Mouse (Mus musculus): ENCODE measurements around the gene Osbpl10. TPM values are rescaled to one million over a fixed set of nuclear protein-coding genes. Genes with fewer than 3 reads are reported as not detected.

Osbpl10 gene
- polyA plus RNA-seq, 1 experiment from 2014 or later: 0.11 TPM

GRCm38 (mm10) chr9:115032786-115033185 lies 54.4 kb downstream of the Osbpl10 start:
- H3K4me2 ChIP-seq (ENCODE audit: low read depth, low read length): no peak overlapping the region
- no peak overlapping the region for H3K9ac ChIP-seq (ENCODE audit: low read depth, low read length)
- WGBS (ENCODE audit: insufficient replicate concordance): 72% methylated on average over 7 of the region's 7 CpGs
- H3K27ac ChIP-seq (ENCODE audit: low read length): no peak overlapping the region
- H3K4me1 ChIP-seq (ENCODE audit: control insufficient read depth, low read depth, low read length): no peaks in the 10 kb centered on the region
- H3K36me3 ChIP-seq (ENCODE audit: control insufficient read depth, insufficient read depth): no peaks in the 10 kb centered on the region
- no peaks in the 10 kb centered on the region for H3K27me3 ChIP-seq (ENCODE audit: control insufficient read depth, insufficient read depth, low read depth, low read length)
- ATAC-seq (ENCODE audit: low read depth): no peak
- H3K9me3 ChIP-seq (replicated peaks; ENCODE audit: control insufficient read depth, low read length): no peaks in the 10 kb centered on the region
- H3K4me3 ChIP-seq (ENCODE audit: low read depth, low read length): no peak overlapping the region

- WGBS (ENCODE audit: insufficient replicate concordance): 54% methylated on average over 6 of the region's 6 CpGs
- ATAC-seq (ENCODE audit: low read depth): no peak
- no peaks in the 10 kb centered on the region for H3K27me3 ChIP-seq (ENCODE audit: control insufficient read depth, insufficient read depth, low read depth, low read length)
- H3K36me3 ChIP-seq (ENCODE audit: control insufficient read depth, insufficient read depth): no peaks in the 10 kb centered on the region
- H3K9me3 ChIP-seq (replicated peaks; ENCODE audit: control insufficient read depth, low read length): no peaks in the 10 kb centered on the region
- H3K9ac ChIP-seq (ENCODE audit: low read depth, low read length): no peak overlapping the region
- H3K27ac ChIP-seq (ENCODE audit: low read length): no peak overlapping the region
- no peak overlapping the region for H3K4me2 ChIP-seq (ENCODE audit: low read depth, low read length)
- H3K4me1 ChIP-seq (ENCODE audit: control insufficient read depth, low read depth, low read length): no peaks in the 10 kb centered on the region
- no peak overlapping the region for H3K4me3 ChIP-seq (ENCODE audit: low read depth, low read length)
Observed at GRCm38 (mm10) chr9:115034271-115034670, 55.9 kb downstream of the Osbpl10 start.

DNA sequence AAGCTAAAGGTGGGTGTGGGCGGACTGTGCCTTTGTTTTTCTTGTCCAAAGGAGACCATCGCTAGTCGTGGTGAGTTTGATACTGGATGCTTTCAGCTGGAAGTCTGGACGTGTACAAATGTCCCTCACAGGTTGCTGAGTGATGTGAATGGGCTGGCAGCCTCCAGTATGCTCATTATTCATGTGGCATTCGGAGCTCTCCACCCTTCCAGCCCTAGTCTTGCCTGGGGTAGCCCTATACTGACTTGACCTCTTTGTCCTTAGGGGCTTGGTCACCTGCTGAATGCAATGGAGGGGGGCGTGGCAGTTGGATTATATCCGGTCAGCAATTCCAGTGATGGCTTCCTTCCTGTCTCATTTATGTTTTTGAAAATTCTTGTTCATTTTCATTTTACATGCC lies 56.4 kb downstream of the Osbpl10 start:
- Histone ChIP-seq H3K36me3 (ENCODE audit: control insufficient read depth, insufficient read depth) (no peaks in the 10 kb centered on the region), H3K9ac (ENCODE audit: low read depth, low read length) (no peak overlapping the region), H3K4me1 (ENCODE audit: control insufficient read depth, low read depth, low read length) (no peaks in the 10 kb centered on the region), H3K4me2 (ENCODE audit: low read depth, low read length) (no peak overlapping the region), H3K9me3 (replicated peaks; ENCODE audit: control insufficient read depth, low read length) (no peaks in the 10 kb centered on the region), H3K27me3 (ENCODE audit: control insufficient read depth, insufficient read depth, low read depth, low read length) (no peaks in the 10 kb centered on the region), H3K4me3 (ENCODE audit: low read depth, low read length) (no peak overlapping the region), H3K27ac (ENCODE audit: low read length) (no peak overlapping the region)
- 60% methylated on average over 7 of the region's 7 CpGs for WGBS (ENCODE audit: insufficient replicate concordance)
- no peak for ATAC-seq (ENCODE audit: low read depth)

DNA sequence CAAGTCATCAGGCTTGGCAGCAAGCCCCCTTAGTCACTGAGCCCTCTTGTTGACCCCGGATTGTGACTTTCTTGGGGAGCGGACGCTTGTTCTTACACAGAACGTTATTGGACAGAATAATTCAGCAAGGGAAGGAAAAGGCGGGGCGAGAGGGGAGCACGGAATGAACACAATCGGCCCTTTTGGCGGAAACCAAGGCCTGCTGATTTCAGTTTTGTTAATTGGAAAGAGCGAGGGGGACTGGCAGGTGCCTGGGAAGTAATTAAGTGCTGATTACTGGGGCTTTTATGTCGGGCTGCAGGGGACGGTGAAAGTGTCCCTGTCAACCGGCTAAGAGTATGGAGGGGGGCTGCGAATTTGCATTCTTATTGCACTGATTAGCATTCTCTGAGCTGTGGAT lies 59.8 kb downstream of the Osbpl10 start:
- 42% methylated on average over 14 of the region's 14 CpGs for WGBS (ENCODE audit: insufficient replicate concordance)
- Histone ChIP-seq H3K4me2 (ENCODE audit: low read depth, low read length) (no peak overlapping the region), H3K27ac (ENCODE audit: low read length) (no peak overlapping the region), H3K9me3 (replicated peaks; ENCODE audit: control insufficient read depth, low read length) (no peaks in the 10 kb centered on the region), H3K27me3 (ENCODE audit: control insufficient read depth, insufficient read depth, low read depth, low read length) (no peaks in the 10 kb centered on the region), H3K4me3 (ENCODE audit: low read depth, low read length) (no peak overlapping the region), H3K9ac (ENCODE audit: low read depth, low read length) (no peak overlapping the region), H3K36me3 (ENCODE audit: control insufficient read depth, insufficient read depth) (no peaks in the 10 kb centered on the region), H3K4me1 (ENCODE audit: control insufficient read depth, low read depth, low read length) (no peaks in the 10 kb centered on the region)
- no peak for ATAC-seq (ENCODE audit: low read depth)

DNA sequence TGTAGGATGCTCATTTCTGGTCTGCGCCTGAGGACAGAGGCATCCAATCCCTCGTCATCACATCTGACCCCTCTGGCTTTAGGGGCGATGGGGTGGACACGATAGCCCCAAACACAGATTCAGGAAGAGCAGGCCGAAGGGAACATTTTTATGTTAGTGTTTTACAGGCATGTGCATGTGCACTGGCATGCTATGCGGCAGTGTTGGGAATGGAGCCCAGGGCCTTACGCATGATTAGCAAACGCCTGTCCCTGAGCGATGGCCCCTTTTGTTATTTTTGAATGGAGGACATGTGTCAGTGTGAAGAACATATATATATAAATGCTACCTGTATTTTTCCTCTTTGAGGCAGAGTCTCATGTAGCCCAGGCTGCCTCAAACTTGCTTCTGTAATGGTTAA lies 60.3 kb downstream of the Osbpl10 start:
- Histone ChIP-seq H3K4me2 (ENCODE audit: low read depth, low read length) (no peak overlapping the region), H3K4me1 (ENCODE audit: control insufficient read depth, low read depth, low read length) (no peaks in the 10 kb centered on the region), H3K9me3 (replicated peaks; ENCODE audit: control insufficient read depth, low read length) (no peaks in the 10 kb centered on the region), H3K9ac (ENCODE audit: low read depth, low read length) (no peak overlapping the region), H3K27ac (ENCODE audit: low read length) (no peak overlapping the region), H3K36me3 (ENCODE audit: control insufficient read depth, insufficient read depth) (no peaks in the 10 kb centered on the region), H3K27me3 (ENCODE audit: control insufficient read depth, insufficient read depth, low read depth, low read length) (no peaks in the 10 kb centered on the region), H3K4me3 (ENCODE audit: low read depth, low read length) (no peak overlapping the region)
- 82% methylated on average over 9 of the region's 9 CpGs for WGBS (ENCODE audit: insufficient replicate concordance)
- no peak for ATAC-seq (ENCODE audit: low read depth)

DNA sequence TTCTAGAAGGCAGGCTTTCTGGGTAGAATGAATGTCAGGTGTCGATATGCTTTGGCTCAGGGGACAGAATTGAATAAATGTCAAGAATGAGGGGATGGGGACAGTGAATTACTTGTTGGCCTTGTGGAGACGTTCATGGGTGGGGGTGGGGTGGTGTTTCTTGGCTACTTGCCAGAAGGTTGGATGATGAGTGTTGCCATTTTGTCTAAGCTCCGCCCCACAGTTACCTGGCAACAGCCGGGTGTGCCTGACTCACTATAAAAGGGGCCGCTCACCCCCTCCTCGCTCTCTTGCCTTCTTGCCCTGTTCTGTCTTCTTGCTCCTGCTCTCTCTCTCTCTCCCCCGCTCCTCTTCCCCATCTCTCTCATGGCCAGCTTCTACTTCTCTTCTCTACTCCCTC lies 60.9 kb downstream of the Osbpl10 start:
- Histone ChIP-seq H3K4me3 (ENCODE audit: low read depth, low read length) (no peak overlapping the region), H3K27ac (ENCODE audit: low read length) (no peak overlapping the region), H3K27me3 (ENCODE audit: control insufficient read depth, insufficient read depth, low read depth, low read length) (no peaks in the 10 kb centered on the region), H3K9me3 (replicated peaks; ENCODE audit: control insufficient read depth, low read length) (no peaks in the 10 kb centered on the region), H3K36me3 (ENCODE audit: control insufficient read depth, insufficient read depth) (no peaks in the 10 kb centered on the region), H3K4me2 (ENCODE audit: low read depth, low read length) (no peak overlapping the region), H3K4me1 (ENCODE audit: control insufficient read depth, low read depth, low read length) (no peaks in the 10 kb centered on the region), H3K9ac (ENCODE audit: low read depth, low read length) (no peak overlapping the region)
- WGBS (ENCODE audit: insufficient replicate concordance): 62% methylated on average over 7 of the region's 7 CpGs
- ATAC-seq (ENCODE audit: low read depth): no peak

GRCm38 (mm10) chr9:115042571-115042970 lies 64.2 kb downstream of the Osbpl10 start:
- Histone ChIP-seq H3K4me2 (ENCODE audit: low read depth, low read length) (no peak overlapping the region), H3K9me3 (replicated peaks; ENCODE audit: control insufficient read depth, low read length) (no peaks in the 10 kb centered on the region), H3K9ac (ENCODE audit: low read depth, low read length) (no peak overlapping the region), H3K4me1 (ENCODE audit: control insufficient read depth, low read depth, low read length) (no peaks in the 10 kb centered on the region), H3K36me3 (ENCODE audit: control insufficient read depth, insufficient read depth) (no peaks in the 10 kb centered on the region), H3K4me3 (ENCODE audit: low read depth, low read length) (no peak overlapping the region), H3K27ac (ENCODE audit: low read length) (no peak overlapping the region), H3K27me3 (ENCODE audit: control insufficient read depth, insufficient read depth, low read depth, low read length) (no peaks in the 10 kb centered on the region)
- WGBS (ENCODE audit: insufficient replicate concordance): 67% methylated on average over 6 of the region's 6 CpGs
- ATAC-seq (ENCODE audit: low read depth): no peak

GRCm38 (mm10) chr9:115042971-115043706 lies 64.8 kb downstream of the Osbpl10 start:
- H3K4me1 ChIP-seq (ENCODE audit: control insufficient read depth, low read depth, low read length): no peaks in the 10 kb centered on the region
- no peaks in the 10 kb centered on the region for H3K36me3 ChIP-seq (ENCODE audit: control insufficient read depth, insufficient read depth)
- H3K9me3 ChIP-seq (replicated peaks; ENCODE audit: control insufficient read depth, low read length): no peaks in the 10 kb centered on the region
- H3K4me3 ChIP-seq (ENCODE audit: low read depth, low read length): no peak overlapping the region
- 71% methylated on average over 13 of the region's 13 CpGs for WGBS (ENCODE audit: insufficient replicate concordance)
- H3K9ac ChIP-seq (ENCODE audit: low read depth, low read length): no peak overlapping the region
- no peak overlapping the region for H3K27ac ChIP-seq (ENCODE audit: low read length)
- no peak for ATAC-seq (ENCODE audit: low read depth)
- H3K27me3 ChIP-seq (ENCODE audit: control insufficient read depth, insufficient read depth, low read depth, low read length): no peaks in the 10 kb centered on the region
- no peak overlapping the region for H3K4me2 ChIP-seq (ENCODE audit: low read depth, low read length)

DNA sequence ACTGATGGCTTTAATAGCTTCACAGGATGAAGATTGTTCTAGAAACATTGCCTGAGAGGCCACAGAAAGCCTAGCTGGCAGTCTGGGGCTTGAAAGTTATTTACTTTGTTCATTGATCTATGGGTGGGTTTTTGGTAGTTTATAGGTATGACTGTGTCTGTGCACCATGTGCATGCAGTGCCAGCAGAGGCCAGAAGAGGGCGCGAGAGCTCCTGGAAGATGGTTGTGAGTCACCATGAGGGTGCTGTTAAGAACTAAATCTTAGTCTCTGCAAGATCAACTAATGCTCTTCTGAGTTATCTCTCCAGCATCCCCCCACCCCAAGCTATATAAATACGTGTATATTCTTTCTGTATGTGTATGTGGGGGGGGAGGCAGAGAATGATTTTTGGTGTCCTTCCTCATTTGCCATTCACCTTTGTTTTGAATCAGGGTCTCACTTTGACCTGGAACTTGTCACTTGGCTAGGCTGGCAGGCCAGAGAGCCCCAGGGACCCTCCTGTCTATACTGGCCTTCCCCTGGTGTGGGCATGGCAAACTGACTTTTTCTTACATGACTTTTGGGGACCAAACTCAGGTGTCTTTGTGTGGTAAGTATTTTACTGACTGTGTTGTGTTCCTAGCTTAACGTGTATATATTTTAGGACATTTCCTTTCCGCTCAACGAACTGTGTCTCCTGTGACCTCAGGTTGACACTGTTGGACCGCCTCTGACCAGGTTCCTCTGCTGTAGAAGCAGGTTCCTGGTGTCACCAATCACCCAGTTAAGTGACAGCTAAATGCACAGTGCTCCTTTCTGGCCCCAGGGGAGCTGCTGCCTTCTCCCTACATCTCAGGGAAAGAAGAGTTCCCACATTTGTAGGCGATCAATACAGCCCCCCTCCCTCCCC lies 65.8 kb downstream of the Osbpl10 start:
- WGBS (ENCODE audit: insufficient replicate concordance): 61% methylated on average over 8 of the region's 8 CpGs
- H3K36me3 ChIP-seq (ENCODE audit: control insufficient read depth, insufficient read depth): no peaks in the 10 kb centered on the region
- no peaks in the 10 kb centered on the region for H3K9me3 ChIP-seq (replicated peaks; ENCODE audit: control insufficient read depth, low read length)
- H3K27me3 ChIP-seq (ENCODE audit: control insufficient read depth, insufficient read depth, low read depth, low read length): no peaks in the 10 kb centered on the region
- H3K4me2 ChIP-seq (ENCODE audit: low read depth, low read length): no peak overlapping the region
- no peak overlapping the region for H3K9ac ChIP-seq (ENCODE audit: low read depth, low read length)
- H3K27ac ChIP-seq (ENCODE audit: low read length): no peak overlapping the region
- no peak for ATAC-seq (ENCODE audit: low read depth)
- H3K4me3 ChIP-seq (ENCODE audit: low read depth, low read length): no peak overlapping the region
- no peaks in the 10 kb centered on the region for H3K4me1 ChIP-seq (ENCODE audit: control insufficient read depth, low read depth, low read length)
